Mouse (Mus musculus): ENCODE results near the gene Hist2h2ac. TPM values are rescaled to one million over a fixed set of nuclear protein-coding genes. Genes with fewer than 3 reads are reported as not detected.

Gene Hist2h2ac
- polyA plus RNA-seq, 1 experiment, result 18.8 TPM

Other genes starting within 250 kb of the Hist2h2ac start
- gene Plekho1, start 224.9 kb downstream of the Hist2h2ac start, polyA plus RNA-seq (2012; rRNA removed), result 30.2 and 42.1 TPM in 2 replicates
- 3.4 and 4.2 TPM in 2 replicates for gene Vps45, start 162.4 kb downstream of the Hist2h2ac start, polyA plus RNA-seq (2012; rRNA removed)
- gene Otud7b, start 116.4 kb downstream of the Hist2h2ac start, polyA plus RNA-seq (2012; rRNA removed), result 16.0 and 17.8 TPM in 2 replicates
- gene Mtmr11, start 58.9 kb downstream of the Hist2h2ac start, polyA plus RNA-seq (2012; rRNA removed), result 38.7 and 44.7 TPM in 2 replicates
- gene Sf3b4, start 48.5 kb downstream of the Hist2h2ac start, polyA plus RNA-seq (2012; rRNA removed), result 72.6 and 80.8 TPM in 2 replicates
- gene Sv2a, start 39.7 kb downstream of the Hist2h2ac start, polyA plus RNA-seq (2012; rRNA removed), result 2.3 and 2.5 TPM in 2 replicates
- 73.9 and 91.3 TPM in 2 replicates for gene Bola1, start 1.2 kb downstream of the Hist2h2ac start, polyA plus RNA-seq (2012; rRNA removed)
- 1.8 and 8.0 TPM in 2 replicates for gene Hist2h2ab, start 1.0 kb downstream of the Hist2h2ac start, polyA plus RNA-seq (2012; rRNA removed)
- 4.2 and 4.6 TPM in 2 replicates for gene Hist2h2be, start 239 bp upstream of the Hist2h2ac start, polyA plus RNA-seq (2012; rRNA removed)
- 105 and 114 TPM in 2 replicates for gene Hist2h3c2, start 18.2 kb upstream of the Hist2h2ac start, polyA plus RNA-seq (2012; rRNA removed)
- gene Hist2h2aa2, start 19.4 kb upstream of the Hist2h2ac start, polyA plus RNA-seq (2012; rRNA removed), result 291 and 333 TPM in 2 replicates
- gene Hist2h2aa1, start 24.6 kb upstream of the Hist2h2ac start, polyA plus RNA-seq (2012; rRNA removed), result 316 and 418 TPM in 2 replicates
- not detected in 2 replicates for gene Hist2h3c1, start 25.8 kb upstream of the Hist2h2ac start, polyA plus RNA-seq (2012; rRNA removed)
- 6.2 and 7.7 TPM in 2 replicates for gene Hist2h4, start 42.4 kb upstream of the Hist2h2ac start, polyA plus RNA-seq (2012; rRNA removed)
- 93.7 and 97.1 TPM in 2 replicates for gene Hist2h3b, start 47.8 kb upstream of the Hist2h2ac start, polyA plus RNA-seq (2012; rRNA removed)
- gene Hist2h2bb, start 48.9 kb upstream of the Hist2h2ac start, polyA plus RNA-seq (2012; rRNA removed), result 9.4 and 9.5 TPM in 2 replicates
- gene Fcgr1, start 73.1 kb upstream of the Hist2h2ac start, polyA plus RNA-seq (2012; rRNA removed), result 1.2 and 1.6 TPM in 2 replicates
- 0.10 and 0.34 TPM in 2 replicates for gene BC107364, start 231.4 kb upstream of the Hist2h2ac start, polyA plus RNA-seq (2012; rRNA removed)